Mouse (Mus musculus): ENCODE measurements around the gene Haus7. TPM values are rescaled to one million over a fixed set of nuclear protein-coding genes. Genes with fewer than 3 reads are reported as not detected.
"Not testable (repeated sequence)": the region's sequence is repeated elsewhere in the genome, so short reads cannot be mapped to it uniquely, and the experiment has no call there.

Gene Haus7
- polyA plus RNA-seq, 1 experiment from 2014 or later = 72.9 TPM

GRCm38 (mm10) chrX:73451949-73452348 is 6.9 kb downstream of the Haus7 start:
- no peak for ATAC-seq (ENCODE audit: low FRiP score)
- 43% methylated on average over 2 of the region's 2 CpGs for WGBS

DNA sequence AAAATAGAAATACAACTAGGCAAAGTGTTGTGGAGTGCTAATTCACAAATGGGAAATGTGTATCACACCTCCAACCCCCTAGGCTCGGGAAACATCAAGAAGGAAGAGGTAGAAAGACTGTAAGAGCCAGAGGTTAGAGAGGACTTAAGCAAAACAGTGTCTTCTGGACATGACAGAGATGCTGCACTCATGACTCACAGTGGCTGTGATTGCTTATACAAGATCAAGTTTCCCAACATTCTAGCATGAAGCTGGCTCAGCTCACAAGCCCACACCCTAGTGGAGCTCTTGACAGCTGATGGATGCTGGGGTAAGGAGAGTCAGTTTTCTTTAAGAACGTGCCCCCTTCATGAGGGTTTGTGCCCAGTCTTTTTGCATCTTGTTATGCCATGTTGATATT is 17.4 kb downstream of the Haus7 start:
- H3K27me3 ChIP-seq = no peaks in the 10 kb centered on the region
- no peak overlapping the region for H3K4me2 ChIP-seq
- no peak overlapping the region for H3K9ac ChIP-seq
- H3K27ac ChIP-seq = no peak overlapping the region
- no peaks in the 10 kb centered on the region for H3K9me3 ChIP-seq
- H3K4me3 ChIP-seq (replicated peaks) = no peak overlapping the region
- 0 out of 2 replicates have a peak, but pooled peaks cover 3% of the 10 kb centered on the region for H3K36me3 ChIP-seq (replicated peaks)
- no peak for ATAC-seq (ENCODE audit: low FRiP score)
- H3K4me1 ChIP-seq = no peaks in the 10 kb centered on the region
- 83% methylated on average over 2 of the region's 2 CpGs for WGBS

More at GRCm38 (mm10) chrX:73451949-73452348, 6.9 kb downstream of the Haus7 start:
- Histone ChIP-seq H3K9me3 (no peaks in the 10 kb centered on the region), H3K4me3 (replicated peaks) (no peak overlapping the region), H3K9ac (no peak overlapping the region), H3K4me2 (no peak overlapping the region), H3K27me3 (no peaks in the 10 kb centered on the region), H3K27ac (no peak overlapping the region), H3K36me3 (replicated peaks) (peaks cover 5% of the 10 kb centered on the region; the same call in 1 of the 2 replicates), H3K4me1 (no peaks in the 10 kb centered on the region)

- Histone ChIP-seq H3K27me3 (no peaks in the 10 kb centered on the region), H3K4me3 (replicated peaks) (no peak within 1 kb of the TSS), H3K36me3 (replicated peaks) (no peaks in the 10 kb centered on the region), H3K9me3 (no peaks in the 10 kb centered on the region), H3K27ac (no peak within 1 kb of the TSS), H3K9ac (no peak within 1 kb of the TSS), H3K4me2 (no peak within 1 kb of the TSS), H3K4me1 (no peaks in the 10 kb centered on the region)
- no peak for ATAC-seq (ENCODE audit: low FRiP score)
- WGBS = 82% methylated on average over 11 of the region's 11 CpGs
Measured at GRCm38 (mm10) chrX:73435252-73435651, 23.6 kb downstream of the Haus7 start, which contains the start of gene Trex2. Gene Trex2, minus strand, starts transcription at chrX:73435344.

- no peaks in the 10 kb centered on the region for H3K9me3 ChIP-seq
- no peak overlapping the region for H3K4me3 ChIP-seq (replicated peaks)
- H3K27me3 ChIP-seq = no peaks in the 10 kb centered on the region
- no peak overlapping the region for H3K27ac ChIP-seq
- ATAC-seq (ENCODE audit: low FRiP score) = no peak
- no peaks in the 10 kb centered on the region for H3K4me1 ChIP-seq
- H3K4me2 ChIP-seq = no peak overlapping the region
- H3K36me3 ChIP-seq (replicated peaks) = no peaks in the 10 kb centered on the region
- WGBS = 73% methylated on average over 5 of the region's 5 CpGs
- H3K9ac ChIP-seq = no peak overlapping the region
Measured at GRCm38 (mm10) chrX:73432850-73433249, 26.0 kb downstream of the Haus7 start.

GRCm38 (mm10) chrX:73430036-73430435 is 28.8 kb downstream of the Haus7 start:
- WGBS = 82% methylated on average over 2 of the region's 2 CpGs
- Histone ChIP-seq H3K4me3 (replicated peaks) (no peak overlapping the region), H3K4me2 (no peak overlapping the region), H3K9me3 (no peaks in the 10 kb centered on the region), H3K27me3 (no peaks in the 10 kb centered on the region), H3K36me3 (replicated peaks) (no peaks in the 10 kb centered on the region), H3K9ac (no peak overlapping the region), H3K27ac (no peak overlapping the region), H3K4me1 (no peaks in the 10 kb centered on the region)
- ATAC-seq (ENCODE audit: low FRiP score) = no peak

DNA sequence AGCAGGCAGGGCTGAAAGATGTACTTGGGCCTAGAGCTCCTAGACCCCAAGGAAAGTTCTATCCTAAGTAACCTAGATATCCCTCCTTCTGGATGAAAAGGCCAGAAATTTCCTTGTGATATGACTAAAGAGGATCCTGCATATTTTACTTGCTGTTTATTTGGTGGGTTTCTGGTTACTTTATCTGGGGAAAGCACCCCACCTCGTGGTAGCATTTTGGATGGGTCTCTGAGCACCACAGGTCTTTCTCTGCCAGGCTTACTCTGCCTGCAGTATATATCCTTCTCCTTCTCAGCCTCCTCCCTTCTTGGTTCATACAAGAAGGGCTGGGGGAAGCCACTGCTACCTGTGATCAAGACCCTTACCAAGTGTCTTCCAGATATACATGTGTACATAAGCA is 46.1 kb downstream of the Haus7 start:
- H3K9me3 ChIP-seq = no peaks in the 10 kb centered on the region
- H3K4me1 ChIP-seq = no peaks in the 10 kb centered on the region
- no peak overlapping the region for H3K9ac ChIP-seq
- no peak for ATAC-seq (ENCODE audit: low FRiP score)
- no peak overlapping the region for H3K4me2 ChIP-seq
- no peak overlapping the region for H3K4me3 ChIP-seq (replicated peaks)
- no peak overlapping the region for H3K27ac ChIP-seq
- 33% methylated on average over 1 of the region's 1 CpGs for WGBS
- peaks cover 14% of the 10 kb centered on the region; the same call in 1 of the 2 replicates for H3K27me3 ChIP-seq
- H3K36me3 ChIP-seq (replicated peaks) = no peaks in the 10 kb centered on the region

DNA sequence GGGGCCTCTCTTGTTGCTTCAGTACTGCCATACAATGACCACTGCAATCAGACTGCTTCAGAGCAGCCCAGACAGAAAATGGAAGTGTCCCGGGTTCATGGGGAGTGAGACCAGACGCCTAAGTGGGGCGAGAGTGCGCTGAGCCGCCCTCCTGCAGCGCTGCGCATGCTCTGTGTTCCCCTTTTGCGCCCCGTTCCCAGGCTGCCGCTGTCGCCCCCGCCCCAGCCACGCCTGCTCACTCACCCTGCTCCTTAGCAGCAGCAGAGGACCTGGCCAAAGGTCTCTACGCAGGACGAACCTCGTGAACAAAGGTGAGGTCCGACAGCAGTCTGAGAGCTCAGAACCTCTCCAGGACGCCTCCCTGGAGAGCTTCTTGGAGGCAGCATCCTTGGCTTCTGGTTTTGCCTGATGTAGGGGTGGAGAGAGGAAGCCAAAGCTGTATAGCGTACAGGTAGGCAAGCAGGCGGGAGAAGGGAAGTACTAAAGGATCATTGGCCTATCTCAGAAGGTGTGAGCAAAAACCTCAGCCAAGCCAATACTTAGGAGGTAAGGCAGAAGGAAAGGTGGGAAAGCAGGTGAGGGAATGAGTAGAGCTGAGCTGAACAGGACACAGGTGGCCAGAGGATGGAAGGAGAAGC is 47.8 kb downstream of the Haus7 start, which contains the start of gene Zfp92:
Gene Zfp92, plus strand, starts transcription at position 217 of the 638 bp plus-strand sequence.
- H3K4me3 ChIP-seq (replicated peaks) = peak within 1 kb of the TSS; percentile 25
- 25% methylated on average over 20 of the region's 20 CpGs for WGBS

GRCm38 (mm10) chrX:73401616-73402015 is 57.2 kb downstream of the Haus7 start:
- Histone ChIP-seq H3K4me3 (replicated peaks) (no peak overlapping the region), H3K36me3 (replicated peaks) (no peaks in the 10 kb centered on the region), H3K4me2 (no peak overlapping the region), H3K27me3 (peaks cover 2% of the 10 kb centered on the region; the same call in 1 of the 2 replicates), H3K9ac (no peak overlapping the region), H3K4me1 (no peaks in the 10 kb centered on the region), H3K27ac (no peak overlapping the region), H3K9me3 (no peaks in the 10 kb centered on the region)
- 94% methylated on average over 12 of the region's 12 CpGs for WGBS
- ATAC-seq (ENCODE audit: low FRiP score) = no peak

More for the DNA sequence above, 47.8 kb downstream of the Haus7 start, which contains the start of gene Zfp92:
- no peaks in the 10 kb centered on the region for H3K4me1 ChIP-seq
- no peak within 1 kb of the TSS for H3K27ac ChIP-seq
- no peak within 1 kb of the TSS for H3K9ac ChIP-seq
- no peaks in the 10 kb centered on the region for H3K36me3 ChIP-seq (replicated peaks)
- no peaks in the 10 kb centered on the region for H3K9me3 ChIP-seq
- peak within 1 kb of the TSS; percentile 48 for H3K4me2 ChIP-seq
- peaks cover 14% of the 10 kb centered on the region; the same call in 1 of the 2 replicates for H3K27me3 ChIP-seq
- ATAC-seq (ENCODE audit: low FRiP score) = no peak

DNA sequence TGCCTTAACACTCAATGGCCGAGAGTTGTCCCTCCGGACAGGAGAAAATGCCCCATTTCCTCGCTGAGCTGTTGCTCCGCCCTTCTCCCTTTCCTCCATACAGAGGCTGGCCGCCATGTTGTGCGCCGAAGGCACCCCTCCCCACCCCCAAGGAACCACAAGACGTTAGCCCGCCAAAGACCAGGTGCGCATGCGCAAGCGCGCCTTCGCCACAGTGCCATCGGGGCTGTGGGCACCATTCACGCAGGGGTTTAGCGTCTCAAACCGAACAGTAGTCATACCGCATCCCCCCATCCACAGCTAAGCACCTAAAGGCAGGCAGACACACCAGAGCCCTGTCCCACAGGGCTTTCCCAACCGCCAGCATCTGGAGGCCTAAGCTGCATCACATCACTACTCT is 57.9 kb downstream of the Haus7 start:
- H3K27ac ChIP-seq = no peak overlapping the region
- WGBS = 89% methylated on average over 20 of the region's 20 CpGs
- no peak overlapping the region for H3K9ac ChIP-seq
- H3K4me1 ChIP-seq = no peaks in the 10 kb centered on the region
- H3K36me3 ChIP-seq (replicated peaks) = no peaks in the 10 kb centered on the region
- no peak overlapping the region for H3K4me2 ChIP-seq
- H3K9me3 ChIP-seq = no peaks in the 10 kb centered on the region
- H3K27me3 ChIP-seq = peaks cover 5% of the 10 kb centered on the region; the same call in 1 of the 2 replicates
- H3K4me3 ChIP-seq (replicated peaks) = no peak overlapping the region
- no peak for ATAC-seq (ENCODE audit: low FRiP score)

DNA sequence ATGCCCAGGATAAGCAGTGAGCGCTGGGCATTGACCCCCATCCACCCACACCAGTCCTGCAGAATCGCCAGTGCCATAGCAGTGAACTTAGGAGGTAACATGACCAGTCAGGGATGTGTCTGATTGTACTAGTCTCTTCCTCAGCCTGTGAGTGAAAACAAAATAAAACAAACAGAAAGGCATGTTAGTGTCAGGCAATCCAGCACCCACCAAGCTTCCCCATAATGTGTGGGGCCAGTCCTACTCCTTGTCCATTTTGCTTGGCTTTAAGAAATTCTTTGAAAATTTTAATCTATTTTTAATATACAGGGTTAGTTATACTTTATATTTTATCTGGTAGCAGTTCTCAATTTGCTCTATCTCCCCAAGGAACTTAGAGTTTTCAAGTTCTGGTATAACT is 60.2 kb downstream of the Haus7 start, which contains the start of gene Gm18336:
Gene Gm18336, minus strand, starts transcription at position 101 of the 400 bp plus-strand sequence.
- H3K9me3 ChIP-seq; H3K4me1 ChIP-seq; H3K27ac ChIP-seq; ATAC-seq (ENCODE audit: low FRiP score); H3K9ac ChIP-seq; H3K36me3 ChIP-seq (replicated peaks); H3K4me2 ChIP-seq; H3K27me3 ChIP-seq; H3K4me3 ChIP-seq (replicated peaks): not testable (repeated sequence)
- 73% methylated on average over 2 of the region's 2 CpGs for WGBS

DNA sequence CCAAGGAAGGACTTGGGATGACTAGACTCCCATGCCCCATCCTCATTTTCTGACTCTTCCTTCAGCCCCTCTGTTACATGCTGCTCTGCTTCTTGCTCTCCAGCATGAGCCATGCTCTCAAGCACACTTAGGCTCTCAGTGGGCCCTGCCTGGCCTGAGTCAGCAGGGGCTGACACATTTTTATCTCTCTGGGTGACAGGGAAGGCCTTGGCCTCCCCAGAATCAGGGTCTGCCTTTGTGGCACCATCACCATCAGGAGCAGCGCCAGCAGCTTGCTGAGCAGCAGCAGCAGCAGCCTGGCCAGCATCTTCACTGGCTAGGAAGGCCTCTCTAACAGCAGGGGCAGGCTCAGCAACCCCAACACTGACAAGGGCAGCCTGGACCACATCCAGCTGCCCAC is 62.4 kb downstream of the Haus7 start:
- no peak overlapping the region for H3K4me2 ChIP-seq
- H3K9me3 ChIP-seq = no peaks in the 10 kb centered on the region
- no peak for ATAC-seq (ENCODE audit: low FRiP score)
- no peaks in the 10 kb centered on the region for H3K36me3 ChIP-seq (replicated peaks)
- no peaks in the 10 kb centered on the region for H3K4me1 ChIP-seq
- H3K27ac ChIP-seq = no peak overlapping the region
- no peak overlapping the region for H3K9ac ChIP-seq
- H3K4me3 ChIP-seq (replicated peaks) = no peak overlapping the region
- peaks cover 5% of the 10 kb centered on the region; the same call in 1 of the 2 replicates for H3K27me3 ChIP-seq
- WGBS = 100% methylated on average over 1 of the region's 1 CpGs

DNA sequence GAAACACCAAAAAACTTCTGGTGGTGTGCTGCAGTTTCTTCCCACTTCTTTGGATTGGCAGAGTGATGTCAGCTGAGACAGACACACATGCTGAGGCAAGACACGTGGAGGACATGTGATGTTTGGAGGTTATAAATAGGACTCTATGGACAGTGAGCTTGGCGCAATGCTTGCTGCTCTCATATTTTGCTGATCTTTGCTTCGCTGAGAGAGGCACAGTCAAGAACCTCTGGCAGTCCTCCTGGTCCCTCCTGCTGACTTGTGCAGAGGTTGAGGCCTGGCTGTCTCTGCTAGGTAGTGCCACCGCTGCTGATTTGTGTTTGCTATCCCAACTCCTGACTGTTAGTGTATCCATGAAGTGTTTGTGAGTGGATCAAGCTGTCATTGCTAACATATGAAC is 67.4 kb downstream of the Haus7 start:
- H3K36me3 ChIP-seq (replicated peaks) = no peaks in the 10 kb centered on the region
- ATAC-seq (ENCODE audit: low FRiP score) = no peak
- H3K9ac ChIP-seq = no peak overlapping the region
- no peaks in the 10 kb centered on the region for H3K4me1 ChIP-seq
- H3K27me3 ChIP-seq = 0 out of 2 replicates have a peak, but pooled peaks cover 2% of the 10 kb centered on the region
- no peak overlapping the region for H3K4me2 ChIP-seq
- WGBS = 86% methylated on average over 4 of the region's 4 CpGs
- no peak overlapping the region for H3K4me3 ChIP-seq (replicated peaks)
- H3K27ac ChIP-seq = no peak overlapping the region
- no peaks in the 10 kb centered on the region for H3K9me3 ChIP-seq
